In genomic region chr11:75768091-75768989, GRCm38 (mm10) we compare ENCODE assay signal across 8 mouse cellular contexts. TPM values are rescaled to one million over a fixed set of nuclear protein-coding genes. Genes with fewer than 3 reads are reported as not detected.
DNase-seq lines count a peak whose midpoint lies in the region; ATAC-seq lines count a peak whose summit lies in the region.

No protein-coding gene starts in this region.

- ATAC-seq in heart, embryonic 14.5 days (ENCODE audit: insufficient number of reproducible peaks, insufficient read depth, low FRiP score, low read depth): no peak
- 0 out of 2 replicates have a peak, but pooled peaks have one; percentile 18 for ATAC-seq in midbrain, embryonic 15.5 days (replicated peaks)
- no peak for ATAC-seq in stomach, embryonic 16.5 days (ENCODE audit: insufficient read depth, low FRiP score)

- H3K4me2 ChIP-seq in heart, embryonic 14.5 days (ENCODE audit: low read length): peak overlapping the region; percentile 57
- no peak overlapping the region for H3K4me2 ChIP-seq in midbrain, embryonic 15.5 days
- peak overlapping the region; percentile 51 for H3K4me2 ChIP-seq in stomach, embryonic 16.5 days (ENCODE audit: low read depth, low read length)

- H3K9ac ChIP-seq in heart, embryonic 14.5 days (ENCODE audit: low read length): peak overlapping the region; percentile 6; the same call in 1 of the 2 replicates
- no peak overlapping the region for H3K9ac ChIP-seq in midbrain, embryonic 15.5 days
- 0 out of 2 replicates have a peak overlapping the region, but pooled peaks have one; percentile 41 for H3K9ac ChIP-seq in stomach, embryonic 16.5 days (ENCODE audit: low read length)

- WGBS in heart, embryonic 14.5 days: 59% methylated on average over 6 of the region's 6 CpGs
- WGBS in midbrain, embryonic 15.5 days: 52% methylated on average over 6 of the region's 6 CpGs
- WGBS in midbrain, embryonic 10.5 days: 58% methylated on average over 6 of the region's 6 CpGs
- 46% methylated on average over 6 of the region's 6 CpGs for WGBS in stomach, embryonic 16.5 days

- H3K9me3 ChIP-seq in heart, embryonic 14.5 days (ENCODE audit: control insufficient read depth, low read length): no peaks in the 10 kb centered on the region
- H3K9me3 ChIP-seq in midbrain, embryonic 15.5 days: no peaks in the 10 kb centered on the region
- no peaks in the 10 kb centered on the region for H3K9me3 ChIP-seq in midbrain, embryonic 10.5 days (replicated peaks)
- no peaks in the 10 kb centered on the region for H3K9me3 ChIP-seq in stomach, embryonic 16.5 days (replicated peaks; ENCODE audit: control insufficient read depth, low read length)

- DNase-seq in heart, adult 18-20 months: no peak
- no peak for DNase-seq in midbrain, embryonic 10.5 days (ENCODE audit: low spot score)
- peak; percentile 49 to 80 for DNase-seq in layer of hippocampus, adult 18-20 months (ENCODE audit: low spot score in 2 of 2)
- DNase-seq in cerebellum, postnatal 25 days: no peak
- no peak for DNase-seq in cerebellum, postnatal 4 days (ENCODE audit: low spot score in 2 of 2)

- H3K4me3 ChIP-seq in heart, embryonic 14.5 days (ENCODE audit: control insufficient read depth in 1 of 2, insufficient read depth in 1 of 2, low read depth in 1 of 2, low read length in 2 of 2): 0 out of 4 replicates have a peak overlapping the region, but pooled peaks of 1 of the 2 experiments have one; percentile 15
- H3K4me3 ChIP-seq in midbrain, embryonic 15.5 days: no peak overlapping the region
- H3K4me3 ChIP-seq in midbrain, embryonic 10.5 days: no peak overlapping the region
- no peak overlapping the region for H3K4me3 ChIP-seq in stomach, embryonic 16.5 days (replicated peaks; ENCODE audit: low read length)

- H3K36me3 ChIP-seq in heart, embryonic 14.5 days (ENCODE audit: control insufficient read depth, insufficient read depth, low read length): peaks cover 50% of the 10 kb centered on the region
- H3K36me3 ChIP-seq in midbrain, embryonic 15.5 days (replicated peaks): peaks cover 29% of the 10 kb centered on the region
- H3K36me3 ChIP-seq in midbrain, embryonic 10.5 days: peaks cover 47% of the 10 kb centered on the region
- peaks cover 23% of the 10 kb centered on the region; the same call in 1 of the 2 replicates for H3K36me3 ChIP-seq in stomach, embryonic 16.5 days (ENCODE audit: control insufficient read depth, insufficient read depth, low read length)

- peaks cover 2 to 9% of the 10 kb centered on the region in 2 experiments; a peak in 1 of 4 replicates for H3K4me1 ChIP-seq in heart, embryonic 14.5 days (ENCODE audit: control insufficient read depth in 2 of 2, insufficient read depth in 2 of 2, low read length in 2 of 2)
- H3K4me1 ChIP-seq in midbrain, embryonic 15.5 days: peaks cover 7% of the 10 kb centered on the region
- H3K4me1 ChIP-seq in midbrain, embryonic 10.5 days: peaks cover 14% of the 10 kb centered on the region
- peaks cover 8% of the 10 kb centered on the region; the same call in 1 of the 2 replicates for H3K4me1 ChIP-seq in stomach, embryonic 16.5 days (ENCODE audit: control insufficient read depth, insufficient read depth, low read length)

- H3K27ac ChIP-seq in heart, embryonic 14.5 days (replicated peaks in 1 of 2; ENCODE audit: control insufficient read depth in 1 of 2, insufficient read depth in 1 of 2, low read depth in 2 of 2, low read length in 2 of 2): peak overlapping the region in 1 of 2 experiments; percentile 24; a peak in 1 of 4 replicates
- no peak overlapping the region for H3K27ac ChIP-seq in midbrain, embryonic 15.5 days
- H3K27ac ChIP-seq in midbrain, embryonic 10.5 days (replicated peaks): no peak overlapping the region
- H3K27ac ChIP-seq in stomach, embryonic 16.5 days (ENCODE audit: low read length): peak overlapping the region; percentile 36; the same call in 1 of the 2 replicates

- H3K27me3 ChIP-seq in heart, embryonic 14.5 days (ENCODE audit: control insufficient read depth, insufficient read depth, low read length): peaks cover 4% of the 10 kb centered on the region; the same call in 1 of the 2 replicates
- H3K27me3 ChIP-seq in midbrain, embryonic 15.5 days (replicated peaks): no peaks in the 10 kb centered on the region
- no peaks in the 10 kb centered on the region for H3K27me3 ChIP-seq in midbrain, embryonic 10.5 days (ENCODE audit: low read depth, poor library complexity, severe bottlenecking)
- no peaks in the 10 kb centered on the region for H3K27me3 ChIP-seq in stomach, embryonic 16.5 days (ENCODE audit: control insufficient read depth, insufficient read depth, low read length)

RNA-seq across cellular contexts. Expression of gene Doc2b, which starts 27.5 kb away (rescaled TPM):
- 0.09 and 0.22 TPM in 2 replicates for polyA plus RNA-seq in heart, embryonic 14.5 days (2014; fragmentation: Nextera tagmentation; extraction: Ambion mirVana)
- 1 to 10 TPM; 1.2 to 2.3 TPM for total RNA-seq in heart, adult 18-20 months (2021)
- polyA plus RNA-seq in midbrain, embryonic 15.5 days (2015; fragmentation: Nextera tagmentation; extraction: Ambion mirVana): 3.7 and 4.3 TPM in 2 replicates
- polyA plus RNA-seq in midbrain, embryonic 10.5 days (2016; fragmentation: Nextera tagmentation; extraction: Ambion mirVana): 0.46 and 0.57 TPM in 2 replicates
- 100 to 1,000 TPM; 105 to 115 TPM for total RNA-seq in layer of hippocampus, adult 18-20 months (2021)
- 1.2 TPM in 2 replicates for polyA plus RNA-seq in stomach, embryonic 16.5 days (2015; fragmentation: Nextera tagmentation; extraction: Ambion mirVana)

RNA-seq across cellular contexts. Expression of gene Ywhae, which starts 35.7 kb away (rescaled TPM):
- 712 and 732 TPM in 2 replicates for polyA plus RNA-seq in heart, embryonic 14.5 days (2014; fragmentation: Nextera tagmentation; extraction: Ambion mirVana)
- 100 to 1,000 TPM; 547 to 552 TPM for total RNA-seq in heart, adult 18-20 months (2021)
- polyA plus RNA-seq in midbrain, embryonic 15.5 days (2015; fragmentation: Nextera tagmentation; extraction: Ambion mirVana): 1,262 and 1,349 TPM in 2 replicates
- 1,400 and 1,401 TPM in 2 replicates for polyA plus RNA-seq in midbrain, embryonic 10.5 days (2016; fragmentation: Nextera tagmentation; extraction: Ambion mirVana)
- total RNA-seq in layer of hippocampus, adult 18-20 months (2021): 1,000 to 10,000 TPM; 1,181 to 1,213 TPM
- 684 and 689 TPM in 2 replicates for polyA plus RNA-seq in stomach, embryonic 16.5 days (2015; fragmentation: Nextera tagmentation; extraction: Ambion mirVana)

Comparison
In these comparisons a context has a peak if more than half of its experiments do, and no peak if none do; other contexts are left out.
1. DNase-seq: peak in layer of hippocampus, adult 18-20 months (2 of 2); none in heart, adult 18-20 months (0 of 2), midbrain, embryonic 10.5 days (single experiment), cerebellum, postnatal 25 days (0 of 2) and cerebellum, postnatal 4 days (0 of 2).